Mouse (Mus musculus) midbrain, postnatal 0 days (tissue): Measurements from ENCODE around the gene Haghl. TPM values are rescaled to one million over a fixed set of nuclear protein-coding genes. Genes with fewer than 3 reads are reported as not detected.

Experiments
- ATAC-seq: fragments of 200-750 bp; cut with Nextera tagmentation; 2 replicates; pipeline ENCODE4 v1.8.0; 2017; ENCODE audit warnings: moderate number of reproducible peaks, mild to moderate bottlenecking, moderate TSS enrichment, moderate library complexity; ENCODE audit not compliant: low FRiP score
- DNase-seq: peaks from one replicate; pipeline ENCODE4 v3.0.0-alpha.2; 2015; ENCODE audit warnings: low spot score
- H3K27ac ChIP-seq: fragments of 300-500 bp; sonication (generic); 2 replicates; pipeline ENCODE4 v1.5.1; 2014; ENCODE audit warnings: low read depth, mild to moderate bottlenecking, low read length, mixed read lengths
- H3K27me3 ChIP-seq: fragments of 300-500 bp; sonication (generic); 2 replicates; pipeline ENCODE4 v1.6.1; 2014; ENCODE audit warnings: low read length, control low read depth, mixed read lengths; ENCODE audit not compliant: insufficient read depth
- H3K36me3 ChIP-seq: fragments of 300-500 bp; sonication (generic); 2 replicates; pipeline ENCODE4 v1.6.1; 2014; ENCODE audit warnings: low read length, control low read depth, mixed read lengths; ENCODE audit not compliant: insufficient read depth
- H3K4me1 ChIP-seq: fragments of 300-500 bp; sonication (generic); 2 replicates; pipeline ENCODE4 v1.6.1; 2014; ENCODE audit warnings: mild to moderate bottlenecking, control low read depth, antibody characterized with exemption, low read length, mixed read lengths; ENCODE audit not compliant: insufficient read depth
- H3K4me2 ChIP-seq: fragments of 300-500 bp; sonication (generic); 2 replicates; pipeline ENCODE4 v1.6.1; 2014; ENCODE audit warnings: low read depth, mild to moderate bottlenecking, low read length, mixed read lengths; ENCODE audit not compliant: poor library complexity, severe bottlenecking
- H3K4me3 ChIP-seq: fragments of 300-500 bp; sonication (generic); 2 replicates; pipeline ENCODE4 v1.5.1; 2014; ENCODE audit warnings: low read depth, mild to moderate bottlenecking, low read length, moderate library complexity
- H3K9ac ChIP-seq: fragments of 300-500 bp; sonication (generic); replicated peaks from 2 replicates; pipeline ENCODE4 v1.6.1; 2014; ENCODE audit warnings: mild to moderate bottlenecking, low read length, moderate library complexity, mixed read lengths; ENCODE audit not compliant: poor library complexity, severe bottlenecking
- H3K9me3 ChIP-seq: fragments of 300-500 bp; sonication (generic); 2 replicates; pipeline ENCODE4 v1.6.1; 2016; ENCODE audit warnings: low read length, control low read depth
- CTCF ChIP-seq: IDR thresholded peaks from 2 replicates; pipeline ENCODE4 v1.5.1; 2016; ENCODE audit warnings: antibody characterized with exemption, mild to moderate bottlenecking
- WGBS: fragments of 180-500 bp; shearing (Covaris S2); extraction: QIAGEN DNeasy Blood & Tissue Kit; methylation state at CpG from one replicate; pipeline ENCODE4 v1.1.7; 2014; 5-methylcytosine and 5-hydroxymethylcytosine counted together
- polyA plus RNA-seq: library from polyadenylated mRNA; unstranded; fragments of >200 nt; fragmentation: Nextera tagmentation; extraction: Ambion mirVana; gene quantifications from 2 replicates; pipeline ENCODE4 v1.2.1, GENCODE M21; 2015
- total RNA-seq: library from RNA; depleted of rRNA; stranded (reverse); fragments of >200 nt; gene quantifications from 2 replicates; pipeline ENCODE4 v1.2.3, GENCODE M21; 2014

Gene Haghl
- total and polyA plus RNA-seq, 2 experiments from 2014 or later, result 149 to 206 TPM

- Histone ChIP-seq H3K4me1 (peaks cover 13% of the 10 kb centered on the region; the same call in 1 of the 2 replicates), H3K36me3 (no peaks in the 10 kb centered on the region), H3K27ac (peak within 1 kb of the TSS; percentile 65), H3K4me2 (peak within 1 kb of the TSS; percentile 79), H3K27me3 (peaks cover 11% of the 10 kb centered on the region; the same call in 1 of the 2 replicates), H3K9ac (0 out of 2 replicates have a peak within 1 kb of the TSS, but pooled peaks have one; percentile 29), H3K4me3 (peak within 1 kb of the TSS; percentile 51), H3K9me3 (no peaks in the 10 kb centered on the region)
- 9% methylated on average over 6 of the region's 6 CpGs for WGBS
- TF ChIP-seq CTCF, result no peak
- DNase-seq (peak; percentile 80), ATAC-seq (peak; percentile 31)
Measured at GRCm38 (mm10) chr17:25795609-25796092, 10.2 kb upstream of the Haghl start, which contains the start of gene AC134908.4. Gene AC134908.4 (minus strand): TSS chr17:25795659.

- Histone ChIP-seq H3K9me3 (no peaks in the 10 kb centered on the region), H3K4me1 (peaks cover 16% of the 10 kb centered on the region; the same call in 1 of the 2 replicates), H3K4me2 (peak overlapping the region; percentile 79), H3K36me3 (no peaks in the 10 kb centered on the region), H3K27ac (peak overlapping the region; percentile 65), H3K4me3 (no peak overlapping the region), H3K9ac (no peak overlapping the region), H3K27me3 (peaks cover 11% of the 10 kb centered on the region; the same call in 1 of the 2 replicates)
- DNase-seq (no peak), ATAC-seq (no peak)
- WGBS, result 42% methylated on average over 17 of the region's 17 CpGs
- TF ChIP-seq CTCF, result no peak
Measured at GRCm38 (mm10) chr17:25794998-25795397, 9.5 kb upstream of the Haghl start.

- ATAC-seq (no peak), DNase-seq (peak; percentile 52)
- Histone ChIP-seq H3K9me3 (no peaks in the 10 kb centered on the region), H3K27me3 (peaks cover 11% of the 10 kb centered on the region; the same call in 1 of the 2 replicates), H3K36me3 (0 out of 2 replicates have a peak, but pooled peaks cover 6% of the 10 kb centered on the region), H3K9ac (no peak overlapping the region), H3K4me1 (peaks cover 16% of the 10 kb centered on the region; the same call in 1 of the 2 replicates), H3K4me2 (peak overlapping the region; percentile 79; the same call in 1 of the 2 replicates), H3K27ac (no peak overlapping the region), H3K4me3 (no peak overlapping the region)
- WGBS, result 17% methylated on average over 13 of the region's 13 CpGs
- TF ChIP-seq CTCF, result no peak
Measured at GRCm38 (mm10) chr17:25794197-25794596, 8.7 kb upstream of the Haghl start.

GRCm38 (mm10) chr17:25792615-25793014 is 7.1 kb upstream of the Haghl start, which contains the start of gene Fam173a:
Gene Fam173a (minus strand): TSS chr17:25792901.
- under 1% methylated on average over 14 of the region's 14 CpGs for WGBS
- DNase-seq (peak; percentile 81), ATAC-seq (peak; percentile 67)
- peaks cover 11% of the 10 kb centered on the region; the same call in 1 of the 2 replicates for H3K27me3 ChIP-seq
- peak within 1 kb of the TSS; percentile 90 for H3K27ac ChIP-seq
- H3K9me3 ChIP-seq, result no peaks in the 10 kb centered on the region
- peaks cover 10% of the 10 kb centered on the region; the same call in 1 of the 2 replicates for H3K36me3 ChIP-seq
- no peak for TF ChIP-seq CTCF
- peak within 1 kb of the TSS; percentile 79 for H3K9ac ChIP-seq
- H3K4me3 ChIP-seq, result peak within 1 kb of the TSS; percentile 84
- H3K4me2 ChIP-seq, result peak within 1 kb of the TSS; percentile 87
- peaks cover 16% of the 10 kb centered on the region; the same call in 1 of the 2 replicates for H3K4me1 ChIP-seq

GRCm38 (mm10) chr17:25791843-25792527 is 6.5 kb upstream of the Haghl start:
- Histone ChIP-seq H3K4me3 (peak overlapping the region; percentile 84), H3K9ac (peak overlapping the region; percentile 79), H3K36me3 (peaks cover 15% of the 10 kb centered on the region; the same call in 1 of the 2 replicates), H3K9me3 (no peaks in the 10 kb centered on the region), H3K27ac (peak overlapping the region; percentile 90), H3K4me2 (peak overlapping the region; percentile 87), H3K27me3 (0 out of 2 replicates have a peak, but pooled peaks cover 6% of the 10 kb centered on the region), H3K4me1 (peaks cover 16% of the 10 kb centered on the region; the same call in 1 of the 2 replicates)
- peak; percentile 78 for ATAC-seq
- TF ChIP-seq CTCF, result no peak
- DNase-seq, result peak; percentile 86
- under 1% methylated on average over 44 of the region's 45 CpGs for WGBS
